Mouse (Mus musculus): Measurements from ENCODE around the gene Olfr763.
"Not testable (repeated sequence)": the region's sequence is repeated elsewhere in the genome, so short reads cannot be mapped to it uniquely, and the experiment has no call there.

Olfr763 gene

GRCm38 (mm10) chr10:129039796-129040195 lies 29.2 kb downstream of the Olfr763 start, which contains the start of gene Olfr764-ps1:
Gene Olfr764-ps1 (minus strand): TSS chr10:129039896.
- DNase-seq (ENCODE audit: low spot score in 2 of 2), result no peak

GRCm38 (mm10) chr10:129049898-129050297 lies 39.3 kb downstream of the Olfr763 start, which contains the start of gene Olfr765:
Gene Olfr765 (minus strand): TSS chr10:129049998.
- DNase-seq (ENCODE audit: low spot score in 2 of 2), result not testable (repeated sequence)
